Mouse (Mus musculus) liver, embryonic 11.5 days (tissue): ENCODE results near the gene Tekt1. TPM values are rescaled to one million over a fixed set of nuclear protein-coding genes. Genes with fewer than 3 reads are reported as not detected.
A peak's percentile ranks its signal among the peaks of the same experiment; 100 is the strongest.

Experiments used
- ATAC-seq: fragments of 200-750 bp; cut with Nextera tagmentation; replicated peaks from 2 replicates; pipeline ENCODE4 v1.8.0; 2017; ENCODE audit warnings: moderate number of reproducible peaks, mild to moderate bottlenecking, moderate TSS enrichment, moderate library complexity; ENCODE audit not compliant: low FRiP score
- DNase-seq: peaks from one replicate; pipeline ENCODE4 v3.0.0-alpha.2; 2017; ENCODE audit warnings: low spot score
- H3K27ac ChIP-seq: fragments of 300-500 bp; sonication (generic); 2 replicates; pipeline ENCODE4 v1.5.1; 2014; ENCODE audit warnings: mild to moderate bottlenecking, low read depth, low read length, control low read depth
- H3K27me3 ChIP-seq: fragments of 300-500 bp; sonication (generic); replicated peaks from 2 replicates; pipeline ENCODE4 v1.6.1; 2014; ENCODE audit warnings: low read length, mixed read lengths; ENCODE audit not compliant: control insufficient read depth, insufficient read depth
- H3K36me3 ChIP-seq: fragments of 300-500 bp; sonication (generic); 2 replicates; pipeline ENCODE4 v1.6.1; 2014; ENCODE audit warnings: mild to moderate bottlenecking, low read length, moderate library complexity, mixed read lengths; ENCODE audit not compliant: control insufficient read depth, insufficient read depth
- H3K4me1 ChIP-seq: fragments of 300-500 bp; sonication (generic); replicated peaks from 2 replicates; pipeline ENCODE4 v1.6.1; 2014; ENCODE audit warnings: low read length, mixed read lengths; ENCODE audit not compliant: control insufficient read depth, insufficient read depth
- H3K4me2 ChIP-seq: fragments of 300-500 bp; sonication (generic); 2 replicates; pipeline ENCODE4 v1.6.1; 2014; ENCODE audit warnings: mild to moderate bottlenecking, control low read depth, moderate library complexity
- H3K4me3 ChIP-seq: fragments of 300-500 bp; sonication (generic); 2 replicates; pipeline ENCODE4 v1.5.1; 2014; ENCODE audit warnings: low read depth, low read length, control low read depth
- H3K9ac ChIP-seq: fragments of 300-500 bp; sonication (generic); 2 replicates; pipeline ENCODE4 v1.6.1; 2014; ENCODE audit warnings: low read depth, low read length, control low read depth
- H3K9me3 ChIP-seq: fragments of 300-500 bp; sonication (generic); 2 replicates; pipeline ENCODE4 v1.6.1; 2016; ENCODE audit warnings: low read length, inconsistent platforms, mixed read lengths; ENCODE audit not compliant: control insufficient read depth
- WGBS: fragments of 180-500 bp; shearing (Covaris S2); extraction: QIAGEN DNeasy Blood & Tissue Kit; methylation state at CpG from one replicate; pipeline ENCODE4 v1.1.7; 2014; 5-methylcytosine and 5-hydroxymethylcytosine counted together
- polyA plus RNA-seq: library from polyadenylated mRNA; unstranded; fragments of >200 nt; fragmentation: Nextera tagmentation; extraction: Ambion mirVana; gene quantifications from 2 replicates; pipeline ENCODE4 v1.2.1, GENCODE M21; 2014

The Tekt1 gene
- polyA plus RNA-seq, 1 experiment from 2014 or later = 1.1 TPM

GRCm38 (mm10) chr11:72407081-72407480 is 44.8 kb upstream of the Tekt1 start:
- WGBS = 18% methylated on average over 3 of the region's 3 CpGs
- H3K27ac ChIP-seq = 0 out of 2 replicates have a peak overlapping the region, but pooled peaks have one; percentile 16
- DNase-seq (no peak), ATAC-seq (no peak)
- peak overlapping the region; percentile 98 for H3K4me2 ChIP-seq
- H3K27me3 ChIP-seq = peaks cover 2% of the 10 kb centered on the region; the same call in 1 of the 2 replicates
- no peak overlapping the region for H3K9ac ChIP-seq
- H3K4me1 ChIP-seq = peaks cover 30% of the 10 kb centered on the region
- no peaks in the 10 kb centered on the region for H3K9me3 ChIP-seq
- H3K36me3 ChIP-seq = no peaks in the 10 kb centered on the region
- no peak overlapping the region for H3K4me3 ChIP-seq

GRCm38 (mm10) chr11:72406079-72406675 is 43.9 kb upstream of the Tekt1 start:
- WGBS = 52% methylated on average over 8 of the region's 8 CpGs
- Histone ChIP-seq H3K27ac (peak overlapping the region; percentile 26; the same call in 1 of the 2 replicates), H3K4me3 (no peak overlapping the region), H3K9me3 (no peaks in the 10 kb centered on the region), H3K9ac (no peak overlapping the region), H3K36me3 (no peaks in the 10 kb centered on the region), H3K4me1 (peaks cover 26% of the 10 kb centered on the region), H3K27me3 (peaks cover 2% of the 10 kb centered on the region; the same call in 1 of the 2 replicates), H3K4me2 (no peak overlapping the region)
- no peak for ATAC-seq
- DNase-seq = no peak

- H3K9me3 ChIP-seq = no peaks in the 10 kb centered on the region
- peaks cover 24% of the 10 kb centered on the region for H3K4me1 ChIP-seq
- ATAC-seq (no peak), DNase-seq (no peak)
- 47% methylated on average over 4 of the region's 4 CpGs for WGBS
- no peaks in the 10 kb centered on the region for H3K36me3 ChIP-seq
- no peak overlapping the region for H3K9ac ChIP-seq
- H3K4me2 ChIP-seq = no peak overlapping the region
- no peak overlapping the region for H3K27ac ChIP-seq
- no peak overlapping the region for H3K4me3 ChIP-seq
- peaks cover under 1% of the 10 kb centered on the region; the same call in 1 of the 2 replicates for H3K27me3 ChIP-seq
These were observed 43.3 kb upstream of the Tekt1 start for GRCm38 (mm10) chr11:72405532-72405931.

DNA sequence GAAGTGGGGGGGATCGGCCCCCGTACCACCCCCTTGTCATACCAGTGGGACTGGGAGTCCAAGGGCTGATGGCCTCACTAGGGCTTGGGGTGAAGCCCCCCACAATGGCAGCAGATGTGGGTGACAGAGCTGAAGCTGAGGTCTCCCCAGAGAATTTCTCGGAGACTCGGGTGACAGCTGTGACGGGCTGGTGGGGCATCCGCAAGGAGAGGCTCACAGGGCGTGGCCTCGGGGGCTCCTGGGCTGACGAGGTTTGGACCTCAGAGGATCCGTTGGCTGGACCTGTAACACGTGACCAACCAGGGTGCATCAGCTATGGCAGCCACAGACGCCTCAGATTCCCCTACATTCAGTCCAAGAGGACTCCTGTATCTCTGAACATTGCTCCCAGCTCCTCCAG is 40.7 kb upstream of the Tekt1 start:
- Histone ChIP-seq H3K36me3 (peaks cover 4% of the 10 kb centered on the region; the same call in 1 of the 2 replicates), H3K9ac (no peak overlapping the region), H3K27ac (no peak overlapping the region), H3K4me2 (no peak overlapping the region), H3K9me3 (no peaks in the 10 kb centered on the region), H3K4me3 (no peak overlapping the region), H3K27me3 (no peaks in the 10 kb centered on the region), H3K4me1 (peaks cover 17% of the 10 kb centered on the region)
- 86% methylated on average over 12 of the region's 12 CpGs for WGBS
- ATAC-seq (no peak), DNase-seq (no peak)

- ATAC-seq (no peak), DNase-seq (no peak)
- peaks cover 9% of the 10 kb centered on the region; the same call in 1 of the 2 replicates for H3K4me1 ChIP-seq
- H3K9me3 ChIP-seq = no peaks in the 10 kb centered on the region
- WGBS = 69% methylated on average over 5 of the region's 5 CpGs
- no peak overlapping the region for H3K9ac ChIP-seq
- H3K27ac ChIP-seq = no peak overlapping the region
- no peak overlapping the region for H3K4me2 ChIP-seq
- H3K36me3 ChIP-seq = peaks cover 4% of the 10 kb centered on the region; the same call in 1 of the 2 replicates
- no peak overlapping the region for H3K4me3 ChIP-seq
- H3K27me3 ChIP-seq = no peaks in the 10 kb centered on the region
These were observed 39.8 kb upstream of the Tekt1 start for GRCm38 (mm10) chr11:72402017-72402416.

GRCm38 (mm10) chr11:72401068-72401467 is 38.8 kb upstream of the Tekt1 start:
- Histone ChIP-seq H3K27me3 (no peaks in the 10 kb centered on the region), H3K4me2 (no peak overlapping the region), H3K9ac (no peak overlapping the region), H3K4me1 (no peaks in the 10 kb centered on the region), H3K36me3 (peaks cover 4% of the 10 kb centered on the region; the same call in 1 of the 2 replicates), H3K4me3 (no peak overlapping the region), H3K9me3 (no peaks in the 10 kb centered on the region), H3K27ac (no peak overlapping the region)
- WGBS = 89% methylated on average over 12 of the region's 12 CpGs
- DNase-seq (no peak), ATAC-seq (no peak)

- H3K4me2 ChIP-seq = no peak overlapping the region
These were observed 35.7 kb upstream of the Tekt1 start for GRCm38 (mm10) chr11:72397811-72398525.

DNA sequence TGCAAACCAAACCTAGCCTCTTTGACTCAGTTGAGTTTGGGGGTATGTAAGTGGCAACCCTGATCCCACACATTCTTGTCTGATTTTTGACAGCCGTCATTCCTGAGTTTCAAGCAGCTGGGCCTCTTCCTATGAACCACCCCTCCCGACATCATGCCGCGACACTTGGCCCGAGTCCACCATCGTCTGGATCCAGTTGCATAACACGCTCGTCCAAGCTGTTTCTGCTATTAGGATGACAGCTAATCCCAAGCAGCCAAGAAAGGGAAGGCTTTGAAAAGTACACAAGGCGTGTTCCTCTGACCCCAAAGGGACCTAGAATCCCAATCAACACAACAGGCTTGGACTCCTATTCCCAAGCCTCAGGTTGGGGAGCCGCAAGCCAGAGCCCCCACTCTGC is 34.8 kb upstream of the Tekt1 start:
- no peaks in the 10 kb centered on the region for H3K4me1 ChIP-seq
- no peak for DNase-seq
- H3K27me3 ChIP-seq = no peaks in the 10 kb centered on the region
- H3K36me3 ChIP-seq = peaks cover 7% of the 10 kb centered on the region; the same call in 1 of the 2 replicates
- ATAC-seq = no peak
- H3K9me3 ChIP-seq = no peaks in the 10 kb centered on the region
- H3K4me3 ChIP-seq = no peak overlapping the region
- no peak overlapping the region for H3K27ac ChIP-seq
- 87% methylated on average over 10 of the region's 10 CpGs for WGBS
- no peak overlapping the region for H3K9ac ChIP-seq
- no peak overlapping the region for H3K4me2 ChIP-seq

More at GRCm38 (mm10) chr11:72397811-72398525, 35.7 kb upstream of the Tekt1 start:
- Histone ChIP-seq H3K4me3 (no peak overlapping the region), H3K27me3 (no peaks in the 10 kb centered on the region), H3K4me1 (no peaks in the 10 kb centered on the region), H3K9ac (no peak overlapping the region), H3K27ac (no peak overlapping the region), H3K36me3 (peaks cover 6% of the 10 kb centered on the region; the same call in 1 of the 2 replicates), H3K9me3 (no peaks in the 10 kb centered on the region)
- no peak for DNase-seq
- 86% methylated on average over 8 of the region's 8 CpGs for WGBS
- no peak for ATAC-seq
